Mouse (Mus musculus): ENCODE measurements around the gene Olfr787.

Olfr787 gene

GRCm38 (mm10) chr10:129461562-129461961 is at the start of gene Olfr787:
TSS of gene Olfr787 (plus strand) at chr10:129461862.
- DNase-seq (ENCODE audit: low spot score): no peak

GRCm38 (mm10) chr10:129427006-129427405 is 34.7 kb upstream of the Olfr787 start, which contains the start of gene Olfr786:
TSS of gene Olfr786 (plus strand) at chr10:129427306.
- DNase-seq (ENCODE audit: low spot score): no peak

- DNase-seq (ENCODE audit: low spot score): no peak
Observed at GRCm38 (mm10) chr10:129470698-129471097, 9.0 kb downstream of the Olfr787 start, which contains the start of gene Olfr788. TSS of gene Olfr788 (plus strand) at chr10:129470998.

- DNase-seq (ENCODE audit: low spot score): no peak
Observed at GRCm38 (mm10) chr10:129473256-129473655, 11.6 kb downstream of the Olfr787 start.

- DNase-seq (ENCODE audit: low spot score): no peak
Observed at GRCm38 (mm10) chr10:129473723-129474122, 12.1 kb downstream of the Olfr787 start.

GRCm38 (mm10) chr10:129484452-129484851 is 22.8 kb downstream of the Olfr787 start, which contains the start of gene Olfr789:
TSS of gene Olfr789 (plus strand) at chr10:129484752.
- no peak for DNase-seq (ENCODE audit: low spot score)

GRCm38 (mm10) chr10:129490101-129490500 is 28.4 kb downstream of the Olfr787 start:
- DNase-seq (ENCODE audit: low spot score): no peak

GRCm38 (mm10) chr10:129498192-129498591 is 36.5 kb downstream of the Olfr787 start, which contains the start of gene Olfr790:
TSS of gene Olfr790 (plus strand) at chr10:129498492.
- no peak for DNase-seq (ENCODE audit: low spot score)
